Comparison of ENCODE assay signal across 12 mouse cellular contexts in the genomic region with DNA sequence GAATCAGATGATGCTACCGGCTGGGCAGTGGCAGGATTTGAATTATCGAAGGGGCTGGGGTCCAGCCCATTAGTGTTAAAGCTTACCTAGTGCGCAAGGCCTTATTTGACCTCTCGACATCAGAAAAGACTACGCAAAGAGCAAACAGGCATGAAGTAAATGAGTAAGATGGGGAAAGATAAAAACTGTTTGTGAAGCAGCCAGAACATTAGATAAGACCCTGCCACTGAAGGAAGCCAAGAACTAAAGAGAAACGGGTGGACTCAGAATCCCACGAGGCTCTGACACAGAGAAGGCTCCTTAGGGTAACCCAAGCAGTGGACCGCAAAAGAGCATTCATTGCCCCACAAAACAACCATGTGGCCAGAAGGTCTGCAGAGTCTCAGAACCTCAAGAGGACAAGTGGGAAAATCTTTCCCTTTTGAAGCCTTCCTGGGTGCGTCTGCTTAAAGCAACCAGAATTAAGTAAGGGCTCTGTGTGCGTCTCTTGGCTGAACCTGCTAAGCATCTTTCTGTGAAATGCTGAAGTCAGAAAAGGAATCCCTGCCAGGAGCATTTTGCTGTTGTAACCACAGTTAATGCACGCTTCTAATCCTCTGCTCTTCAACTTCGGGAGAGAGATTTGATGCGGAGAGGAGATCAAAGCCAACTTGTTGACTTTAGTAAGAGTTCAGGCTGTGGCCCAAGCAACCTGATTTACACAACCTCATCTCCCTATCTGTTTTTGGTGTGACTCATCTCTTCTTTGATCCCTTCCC. TPM values are rescaled to one million over a fixed set of nuclear protein-coding genes. Genes with fewer than 3 reads are reported as not detected.
DNase-seq lines count a peak whose midpoint lies in the region; ATAC-seq and TF ChIP-seq lines count a peak whose summit lies in the region.
"Had no signal": no experiment of that assay in that cellular context is flagged by ENCODE, and none has a peak within 500 bp of the region (broad histone marks: within the 10 kb centered on the region; RNA-seq: fewer than 3 reads in every experiment).

No protein-coding gene starts in this region.

- no peaks in the 10 kb centered on the region for H3K27me3 ChIP-seq in heart, embryonic 10.5 days (ENCODE audit: insufficient read depth, poor library complexity, severe bottlenecking)
- no peaks in the 10 kb centered on the region for H3K27me3 ChIP-seq in testis, adult 2 months (ENCODE audit: control insufficient read depth, insufficient read depth, low read length)
- H3K27me3 ChIP-seq: liver, embryonic 13.5 days; midbrain, embryonic 12.5 days had no signal

- no peak overlapping the region for H3K4me3 ChIP-seq in heart, embryonic 10.5 days
- H3K4me3 ChIP-seq in testis, adult 2 months (ENCODE audit: control insufficient read depth, low read depth, low read length), result peak overlapping the region; percentile 82
- H3K4me3 ChIP-seq: liver, embryonic 13.5 days; midbrain, embryonic 12.5 days had no signal

- WGBS in heart, embryonic 10.5 days, result 39% methylated on average over 13 of the region's 13 CpGs

- ATAC-seq in CD4-positive, CD25-positive, alpha-beta regulatory T cell, adult 4 months, result no peak
- ATAC-seq: forebrain, postnatal 0 days had no signal

- H3K4me1 ChIP-seq in heart, embryonic 10.5 days, result no peaks in the 10 kb centered on the region; the same call in 1 of the 2 replicates
- H3K4me1 ChIP-seq in testis, adult 2 months (ENCODE audit: control insufficient read depth, insufficient read depth, low read length), result no peaks in the 10 kb centered on the region
- H3K4me1 ChIP-seq: midbrain, embryonic 12.5 days had no signal

- TF ChIP-seq CTCF in testis, adult 2 months (IDR thresholded peaks at IDR 0.05; ENCODE audit: control insufficient read depth, insufficient read depth, insufficient replicate concordance, low read depth, low read length), result no peak

- DNase-seq in heart, embryonic 10.5 days (ENCODE audit: low spot score), result no peak
- DNase-seq in heart, postnatal 14 days, result no peak
- DNase-seq in testis, postnatal 14 days (ENCODE audit: low spot score), result no peak
- peak; percentile 19 to 31 for DNase-seq in heart, postnatal 10 days
- no peak for DNase-seq in layer of hippocampus, adult 8-10 months (ENCODE audit: low spot score in 2 of 2)
- DNase-seq: cerebellum, adult 11-12 months; forebrain, postnatal 0 days; liver, embryonic 13.5 days had no signal

- peak overlapping the region; percentile 30; the same call in 1 of the 2 replicates for H3K27ac ChIP-seq in heart, embryonic 10.5 days
- no peak overlapping the region for H3K27ac ChIP-seq in testis, adult 2 months (ENCODE audit: control insufficient read depth, insufficient read depth, low read depth, low read length)
- H3K27ac ChIP-seq: hindbrain, embryonic 14.5 days; liver, embryonic 13.5 days; midbrain, embryonic 12.5 days had no signal

- intact Hi-C loops in heart, postnatal 14 days (cut with DNase I), result no loop called here
- intact Hi-C loops in heart, postnatal 10 days (cut with DNase I), result no loop called here

- H3K36me3 ChIP-seq in heart, embryonic 10.5 days, result no peaks in the 10 kb centered on the region
- H3K36me3 ChIP-seq in testis, adult 2 months (ENCODE audit: control insufficient read depth, insufficient read depth, low read length), result no peaks in the 10 kb centered on the region
- H3K36me3 ChIP-seq: liver, embryonic 13.5 days; midbrain, embryonic 12.5 days had no signal

- TF ChIP-seq POLR2A in testis, adult 2 months (IDR thresholded peaks at IDR 0.05; ENCODE audit: control insufficient read depth, low read depth, low read length), result no peak

- no peaks in the 10 kb centered on the region for H3K9me3 ChIP-seq in heart, embryonic 10.5 days
- H3K9me3 ChIP-seq: liver, embryonic 13.5 days; midbrain, embryonic 12.5 days had no signal

RNA-seq across cellular contexts. Expression of gene Csrp2, which starts 19.7 kb away (rescaled TPM):
- polyA plus RNA-seq in heart, embryonic 10.5 days (2016; fragmentation: Nextera tagmentation; extraction: Ambion mirVana), result 400 and 430 TPM in 2 replicates
- 10 to 100 TPM; 92.6 to 95.4 TPM for total RNA-seq in heart, postnatal 14 days (2021)
- polyA plus RNA-seq in testis, adult 2 months (2012; rRNA removed), result 37.4 and 40.3 TPM in 2 replicates
- 100 to 1,000 TPM; 155 to 161 TPM for total RNA-seq in heart, postnatal 10 days (2021)
- total RNA-seq in layer of hippocampus, adult 8-10 months (2022), result 10 to 100 TPM in 3 of 4 experiments, 1 to 10 TPM in 1; 9.4 to 18.2 (median 12.6) TPM
- 1 to 10 TPM; 3.1 to 7.4 TPM for polyA plus RNA-seq in CD4-positive, CD25-positive, alpha-beta regulatory T cell, adult 4 months (2017; shearing (Covaris generic))

Comparison
In these comparisons a context has a peak if more than half of its experiments do, and no peak if none do; other contexts are left out.
1. DNase-seq: peak in heart, postnatal 10 days (2 of 2); none in heart, embryonic 10.5 days (single experiment), heart, postnatal 14 days (0 of 2), testis, postnatal 14 days (single experiment) and layer of hippocampus, adult 8-10 months (0 of 2).
2. RNA of gene Csrp2, which starts 19.7 kb away (total RNA-seq): 155 to 161 TPM in heart, postnatal 10 days and 92.6 to 95.4 TPM in heart, postnatal 14 days; 9.4 to 18.2 TPM in layer of hippocampus, adult 8-10 months; every median in the first group is over 4 times any median in the second.